Mouse (Mus musculus): ENCODE data around the gene Ankrd13a. TPM values are rescaled to one million over a fixed set of nuclear protein-coding genes. Genes with fewer than 3 reads are reported as not detected.

Ankrd13a gene
- polyA plus RNA-seq, 1 experiment from 2014 or later, result 41.2 TPM

DNA sequence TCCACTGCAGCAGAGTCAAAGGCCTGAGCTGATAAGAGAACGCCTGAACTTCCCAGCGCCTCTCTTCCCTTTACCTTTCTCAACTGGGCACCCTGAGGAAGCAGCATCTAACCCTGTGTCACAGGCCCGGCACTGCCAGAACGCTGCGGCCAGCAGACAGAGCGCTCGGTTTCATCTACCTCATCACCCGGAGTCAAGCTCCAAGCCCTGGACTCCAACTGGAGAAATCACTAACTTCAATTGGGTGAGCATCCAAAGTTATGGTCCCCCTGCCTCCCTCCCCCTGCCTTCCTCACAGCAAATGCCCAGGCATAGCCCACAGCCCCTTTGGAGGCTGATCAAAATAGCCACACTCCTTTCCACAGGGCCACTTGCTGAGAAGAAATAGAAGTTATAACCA, 7.8 kb upstream of the Ankrd13a start:
- no peak overlapping the region for H3K4me3 ChIP-seq (ENCODE audit: control insufficient read depth in 1 of 2, insufficient read depth in 1 of 2, low read depth in 1 of 2, low read length in 2 of 2)
- no peak for ATAC-seq (ENCODE audit: insufficient number of reproducible peaks, insufficient read depth, low FRiP score, low read depth)
- 75% methylated on average over 8 of the region's 8 CpGs for WGBS
- no peak overlapping the region for H3K9ac ChIP-seq (ENCODE audit: low read length)
- H3K4me1 ChIP-seq (ENCODE audit: control insufficient read depth in 2 of 2, insufficient read depth in 2 of 2, low read length in 2 of 2), result peaks cover 0 to 3% of the 10 kb centered on the region in 2 experiments; a peak in 2 of 4 replicates
- no peak overlapping the region for H3K27ac ChIP-seq (replicated peaks in 1 of 2; ENCODE audit: control insufficient read depth in 1 of 2, insufficient read depth in 1 of 2, low read depth in 2 of 2, low read length in 2 of 2)
- no peaks in the 10 kb centered on the region for H3K27me3 ChIP-seq (ENCODE audit: control insufficient read depth, insufficient read depth, low read length)
- H3K4me2 ChIP-seq (ENCODE audit: low read length), result no peak overlapping the region
- H3K36me3 ChIP-seq (ENCODE audit: control insufficient read depth, insufficient read depth, low read length), result peaks cover 44% of the 10 kb centered on the region
- H3K9me3 ChIP-seq (ENCODE audit: control insufficient read depth, low read length), result no peaks in the 10 kb centered on the region

DNA sequence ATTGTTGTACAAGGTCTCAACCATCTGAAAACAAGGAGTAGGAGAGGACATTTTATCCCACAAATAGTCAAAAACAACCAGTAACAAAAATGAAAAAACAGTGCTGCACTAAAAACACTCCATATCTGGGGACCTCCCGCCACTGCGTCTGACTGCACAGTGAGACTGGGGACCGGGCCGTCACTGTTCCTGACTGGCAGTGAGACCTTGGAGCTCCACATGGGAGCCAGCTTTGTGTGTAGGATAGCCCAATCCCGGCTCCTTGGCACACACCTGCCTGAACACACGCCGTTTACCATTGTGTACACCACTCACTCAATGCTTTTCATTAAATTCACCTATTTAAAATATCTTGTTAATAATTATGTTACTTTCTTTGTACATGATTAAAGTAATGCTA, 7.3 kb upstream of the Ankrd13a start:
- Histone ChIP-seq H3K9me3 (ENCODE audit: control insufficient read depth, low read length) (no peaks in the 10 kb centered on the region), H3K4me3 (ENCODE audit: control insufficient read depth in 1 of 2, insufficient read depth in 1 of 2, low read depth in 1 of 2, low read length in 2 of 2) (no peak overlapping the region), H3K4me1 (ENCODE audit: control insufficient read depth in 2 of 2, insufficient read depth in 2 of 2, low read length in 2 of 2) (peaks cover 0 to 8% of the 10 kb centered on the region in 2 experiments; a peak in 3 of 4 replicates), H3K36me3 (ENCODE audit: control insufficient read depth, insufficient read depth, low read length) (peaks cover 39% of the 10 kb centered on the region), H3K4me2 (ENCODE audit: low read length) (no peak overlapping the region), H3K27ac (replicated peaks in 1 of 2; ENCODE audit: control insufficient read depth in 1 of 2, insufficient read depth in 1 of 2, low read depth in 2 of 2, low read length in 2 of 2) (no peak overlapping the region), H3K27me3 (ENCODE audit: control insufficient read depth, insufficient read depth, low read length) (no peaks in the 10 kb centered on the region), H3K9ac (ENCODE audit: low read length) (no peak overlapping the region)
- no peak for ATAC-seq (ENCODE audit: insufficient number of reproducible peaks, insufficient read depth, low FRiP score, low read depth)
- WGBS, result 77% methylated on average over 7 of the region's 7 CpGs

DNA sequence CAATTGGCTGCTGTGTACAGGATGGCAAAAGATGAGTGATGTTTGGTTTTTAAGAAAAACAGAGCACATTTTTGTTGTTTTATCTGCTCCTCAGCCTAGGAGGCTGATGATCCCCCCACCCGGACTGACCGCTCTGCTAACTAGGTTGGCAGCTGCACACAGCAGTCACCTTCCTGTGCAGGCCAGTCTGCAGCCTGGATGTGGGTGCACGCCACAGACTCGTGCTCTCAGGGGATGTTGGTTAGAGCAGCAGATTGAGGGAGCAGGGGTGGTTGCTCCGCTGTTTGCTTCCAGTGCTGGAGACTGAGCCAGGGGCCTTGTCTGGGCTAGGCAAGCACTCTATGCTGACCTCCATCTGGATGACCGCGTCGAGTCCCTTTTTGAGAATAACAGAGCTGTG, 4.7 kb upstream of the Ankrd13a start:
- ATAC-seq (ENCODE audit: insufficient number of reproducible peaks, insufficient read depth, low FRiP score, low read depth), result no peak
- Histone ChIP-seq H3K27me3 (ENCODE audit: control insufficient read depth, insufficient read depth, low read length) (no peaks in the 10 kb centered on the region), H3K9ac (ENCODE audit: low read length) (no peak overlapping the region), H3K9me3 (ENCODE audit: control insufficient read depth, low read length) (no peaks in the 10 kb centered on the region), H3K4me2 (ENCODE audit: low read length) (no peak overlapping the region), H3K36me3 (ENCODE audit: control insufficient read depth, insufficient read depth, low read length) (peaks cover 15% of the 10 kb centered on the region), H3K4me1 (ENCODE audit: control insufficient read depth in 2 of 2, insufficient read depth in 2 of 2, low read length in 2 of 2) (peaks cover 0 to 11% of the 10 kb centered on the region in 2 experiments; a peak in 3 of 4 replicates), H3K27ac (replicated peaks in 1 of 2; ENCODE audit: control insufficient read depth in 1 of 2, insufficient read depth in 1 of 2, low read depth in 2 of 2, low read length in 2 of 2) (no peak overlapping the region), H3K4me3 (ENCODE audit: control insufficient read depth in 1 of 2, insufficient read depth in 1 of 2, low read depth in 1 of 2, low read length in 2 of 2) (no peak overlapping the region)
- 88% methylated on average over 8 of the region's 8 CpGs for WGBS

DNA sequence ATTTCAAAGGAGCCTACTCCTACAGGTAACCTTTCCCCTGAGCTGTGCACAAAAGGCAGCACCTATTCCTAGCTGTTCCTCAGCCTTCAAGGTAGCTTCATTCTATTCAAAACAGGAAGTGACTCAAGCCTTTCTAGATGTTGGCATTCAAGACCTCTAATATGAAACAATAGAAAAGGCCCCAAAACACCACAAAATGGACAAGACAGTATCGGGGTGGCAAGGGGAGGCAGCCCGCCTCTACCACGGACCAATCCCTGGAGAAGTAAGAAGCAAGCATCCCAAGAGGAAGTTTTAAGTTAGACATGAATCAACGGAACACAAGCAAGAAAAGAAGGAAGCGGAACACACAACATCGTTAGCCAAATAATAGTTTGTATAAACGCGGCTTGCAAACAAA, 2.7 kb upstream of the Ankrd13a start:
- Histone ChIP-seq H3K27ac (replicated peaks in 1 of 2; ENCODE audit: control insufficient read depth in 1 of 2, insufficient read depth in 1 of 2, low read depth in 2 of 2, low read length in 2 of 2) (no peak overlapping the region), H3K9ac (ENCODE audit: low read length) (peak overlapping the region; percentile 97; the same call in 1 of the 2 replicates), H3K9me3 (ENCODE audit: control insufficient read depth, low read length) (no peaks in the 10 kb centered on the region), H3K36me3 (ENCODE audit: control insufficient read depth, insufficient read depth, low read length) (no peaks in the 10 kb centered on the region), H3K4me2 (ENCODE audit: low read length) (peak overlapping the region; percentile 95), H3K27me3 (ENCODE audit: control insufficient read depth, insufficient read depth, low read length) (no peaks in the 10 kb centered on the region), H3K4me1 (ENCODE audit: control insufficient read depth in 2 of 2, insufficient read depth in 2 of 2, low read length in 2 of 2) (peaks cover 3 to 20% of the 10 kb centered on the region in 2 experiments; a peak in 3 of 4 replicates), H3K4me3 (ENCODE audit: control insufficient read depth in 1 of 2, insufficient read depth in 1 of 2, low read depth in 1 of 2, low read length in 2 of 2) (peak overlapping the region in 1 of 2 experiments; percentile 100; a peak in 3 of 4 replicates)
- WGBS, result 72% methylated on average over 8 of the region's 8 CpGs
- ATAC-seq (ENCODE audit: insufficient number of reproducible peaks, insufficient read depth, low FRiP score, low read depth), result no peak

DNA sequence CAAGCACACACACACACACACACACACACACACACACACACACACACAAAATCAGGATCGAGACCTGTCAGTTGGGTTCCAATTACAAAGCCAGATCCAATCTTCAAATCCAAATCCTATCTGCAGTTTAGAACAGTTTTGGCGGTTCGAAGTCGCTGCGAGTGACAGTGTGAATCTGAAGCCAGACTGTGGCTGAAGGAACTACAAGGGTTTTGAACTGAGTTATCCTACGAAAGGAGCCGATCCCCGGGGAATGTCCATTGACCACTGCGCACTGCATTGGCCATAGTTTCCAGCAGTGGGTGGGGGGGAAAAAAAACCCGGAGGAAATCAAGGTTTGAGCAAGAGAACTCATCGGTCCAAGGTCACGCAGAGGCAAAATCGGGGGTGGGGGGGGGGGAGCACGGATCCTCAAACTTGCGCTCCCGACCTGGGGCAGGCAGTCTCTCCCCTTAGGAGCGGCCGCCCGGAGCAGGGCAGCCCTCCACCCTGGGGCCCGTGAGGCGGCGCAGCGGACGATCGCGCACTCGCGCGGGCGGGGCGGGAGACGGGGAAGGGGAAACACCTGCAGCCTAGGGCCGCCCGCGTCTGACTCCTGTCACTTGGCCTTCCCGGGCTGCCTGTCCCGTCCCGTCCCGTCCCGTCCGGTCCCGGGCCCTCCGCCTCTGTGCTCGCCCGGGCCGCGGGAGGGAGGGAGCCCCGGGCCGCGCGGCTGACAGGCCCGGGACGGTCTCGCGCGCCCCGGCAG, 1.8 kb upstream of the Ankrd13a start:
- Histone ChIP-seq H3K9ac (ENCODE audit: low read length) (peak overlapping the region; percentile 97), H3K4me1 (ENCODE audit: control insufficient read depth in 2 of 2, insufficient read depth in 2 of 2, low read length in 2 of 2) (peaks cover 3 to 20% of the 10 kb centered on the region in 2 experiments; a peak in 3 of 4 replicates), H3K27me3 (ENCODE audit: control insufficient read depth, insufficient read depth, low read length) (no peaks in the 10 kb centered on the region), H3K36me3 (ENCODE audit: control insufficient read depth, insufficient read depth, low read length) (no peaks in the 10 kb centered on the region), H3K27ac (replicated peaks in 1 of 2; ENCODE audit: control insufficient read depth in 1 of 2, insufficient read depth in 1 of 2, low read depth in 2 of 2, low read length in 2 of 2) (peak overlapping the region; percentile 25 to 92), H3K4me2 (ENCODE audit: low read length) (peak overlapping the region; percentile 95), H3K4me3 (ENCODE audit: control insufficient read depth in 1 of 2, insufficient read depth in 1 of 2, low read depth in 1 of 2, low read length in 2 of 2) (peak overlapping the region; percentile 90 to 100), H3K9me3 (ENCODE audit: control insufficient read depth, low read length) (no peaks in the 10 kb centered on the region)
- ATAC-seq (ENCODE audit: insufficient number of reproducible peaks, insufficient read depth, low FRiP score, low read depth), result peak; percentile 60
- WGBS, result 3% methylated on average over 27 of the region's 57 CpGs

DNA sequence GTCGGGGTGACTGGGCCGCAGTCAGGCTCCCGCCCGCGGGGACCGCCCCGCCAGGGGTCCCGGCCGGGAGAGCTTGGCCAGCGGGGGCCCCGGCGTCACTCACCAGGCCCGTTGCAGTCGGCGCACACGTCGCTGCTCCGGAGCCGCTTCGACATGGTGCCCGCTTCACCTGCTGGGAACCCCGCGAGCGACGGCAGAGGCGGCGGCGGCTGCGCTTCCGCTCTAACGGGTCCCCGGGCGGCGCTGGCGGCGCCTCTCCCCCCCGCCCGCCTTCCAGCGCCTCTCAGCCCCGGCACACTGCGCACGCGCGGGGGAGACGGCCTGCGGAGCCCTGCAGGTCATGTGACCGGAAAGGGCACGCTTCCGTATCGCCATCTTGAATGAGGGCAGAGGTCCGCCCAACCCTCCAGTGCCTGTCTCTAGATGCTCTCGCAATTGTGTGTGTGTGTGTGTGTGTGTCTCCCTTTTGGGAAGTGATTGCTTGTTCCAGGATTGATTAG, 1.2 kb upstream of the Ankrd13a start:
- no peaks in the 10 kb centered on the region for H3K9me3 ChIP-seq (ENCODE audit: control insufficient read depth, low read length)
- peak overlapping the region; percentile 97 for H3K9ac ChIP-seq (ENCODE audit: low read length)
- peaks cover 3 to 20% of the 10 kb centered on the region in 2 experiments; a peak in 3 of 4 replicates for H3K4me1 ChIP-seq (ENCODE audit: control insufficient read depth in 2 of 2, insufficient read depth in 2 of 2, low read length in 2 of 2)
- H3K27me3 ChIP-seq (ENCODE audit: control insufficient read depth, insufficient read depth, low read length), result no peaks in the 10 kb centered on the region
- no peaks in the 10 kb centered on the region for H3K36me3 ChIP-seq (ENCODE audit: control insufficient read depth, insufficient read depth, low read length)
- H3K4me2 ChIP-seq (ENCODE audit: low read length), result peak overlapping the region; percentile 95
- peak overlapping the region; percentile 25 to 92 for H3K27ac ChIP-seq (replicated peaks in 1 of 2; ENCODE audit: control insufficient read depth in 1 of 2, insufficient read depth in 1 of 2, low read depth in 2 of 2, low read length in 2 of 2)
- peak; percentile 82 for ATAC-seq (ENCODE audit: insufficient number of reproducible peaks, insufficient read depth, low FRiP score, low read depth)
- under 1% methylated on average over 37 of the region's 52 CpGs for WGBS
- H3K4me3 ChIP-seq (ENCODE audit: control insufficient read depth in 1 of 2, insufficient read depth in 1 of 2, low read depth in 1 of 2, low read length in 2 of 2), result peak overlapping the region; percentile 90 to 100

DNA sequence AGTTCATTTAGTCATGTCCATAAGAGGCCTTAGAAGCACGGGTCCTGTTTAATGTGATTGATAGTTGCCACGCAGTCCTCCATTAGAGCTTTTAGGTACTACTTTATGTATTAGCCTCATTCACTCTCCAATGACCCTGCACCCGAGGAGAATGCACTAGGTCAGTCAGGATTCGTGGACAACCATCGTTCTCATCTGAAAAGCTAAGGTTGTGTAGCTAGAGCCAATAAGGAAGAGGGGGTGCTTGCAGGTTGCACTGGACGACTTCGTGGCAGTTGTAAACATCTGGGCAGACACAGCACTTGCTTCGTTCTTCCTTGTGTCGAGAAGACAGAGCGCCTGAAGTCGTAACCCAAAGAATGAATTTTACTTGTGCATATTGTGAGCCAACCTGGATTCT, 697 bp upstream of the Ankrd13a start:
- peak overlapping the region; percentile 72 to 100 for H3K4me3 ChIP-seq (ENCODE audit: control insufficient read depth in 1 of 2, insufficient read depth in 1 of 2, low read depth in 1 of 2, low read length in 2 of 2)
- H3K36me3 ChIP-seq (ENCODE audit: control insufficient read depth, insufficient read depth, low read length), result no peaks in the 10 kb centered on the region
- no peaks in the 10 kb centered on the region for H3K27me3 ChIP-seq (ENCODE audit: control insufficient read depth, insufficient read depth, low read length)
- peak overlapping the region; percentile 96 for H3K9ac ChIP-seq (ENCODE audit: low read length)
- no peaks in the 10 kb centered on the region for H3K9me3 ChIP-seq (ENCODE audit: control insufficient read depth, low read length)
- 3% methylated on average over 11 of the region's 11 CpGs for whole genome bisulfite sequencing
- H3K4me2 ChIP-seq (ENCODE audit: low read length), result peak overlapping the region; percentile 95
- ATAC-seq (ENCODE audit: insufficient number of reproducible peaks, insufficient read depth, low FRiP score, low read depth), result no peak
- H3K4me1 ChIP-seq (ENCODE audit: control insufficient read depth in 2 of 2, insufficient read depth in 2 of 2, low read length in 2 of 2), result peaks cover 3 to 20% of the 10 kb centered on the region in 2 experiments; a peak in 3 of 4 replicates
- peak overlapping the region; percentile 75 to 92 for H3K27ac ChIP-seq (replicated peaks in 1 of 2; ENCODE audit: control insufficient read depth in 1 of 2, insufficient read depth in 1 of 2, low read depth in 2 of 2, low read length in 2 of 2)
